21 mouse cellular contexts compared by ENCODE assay signal in genomic region chr3:37915673-37916072, GRCm38 (mm10).
"Had no signal": no experiment of that assay in that cellular context is flagged by ENCODE, and none has a peak within 500 bp of the region (broad histone marks: within the 10 kb centered on the region; RNA-seq: fewer than 3 reads in every experiment).

No protein-coding gene starts in this region.

- H3K4me3 ChIP-seq: kidney, embryonic 15.5 days; limb, embryonic 12.5 days; limb, embryonic 15.5 days; midbrain, embryonic 12.5 days; myocyte; neural tube, embryonic 13.5 days; stomach, embryonic 15.5 days had no signal

- H3K4me2 ChIP-seq: kidney, embryonic 15.5 days; limb, embryonic 12.5 days; limb, embryonic 15.5 days; liver, embryonic 11.5 days; lung, embryonic 14.5 days; midbrain, embryonic 12.5 days; neural tube, embryonic 13.5 days; stomach, embryonic 15.5 days had no signal

- H3K36me3 ChIP-seq: kidney, embryonic 15.5 days; limb, embryonic 12.5 days; limb, embryonic 15.5 days; midbrain, embryonic 12.5 days; neural tube, embryonic 13.5 days; stomach, embryonic 15.5 days had no signal

- H3K9ac ChIP-seq: kidney, embryonic 15.5 days; limb, embryonic 12.5 days; limb, embryonic 15.5 days; liver, embryonic 14.5 days; liver, postnatal 0 days; lung, embryonic 14.5 days; midbrain, embryonic 12.5 days; neural tube, embryonic 13.5 days; stomach, embryonic 15.5 days had no signal

- H3K27ac ChIP-seq: limb, embryonic 12.5 days; limb, embryonic 15.5 days; liver, embryonic 14.5 days; midbrain, embryonic 12.5 days; neural tube, embryonic 13.5 days; stomach, embryonic 15.5 days had no signal

- DNase-seq: kidney, postnatal 25 days; left cerebral cortex, postnatal 4 days; liver, postnatal 0 days; lung, embryonic 14.5 days; lung, postnatal 14 days; lung, postnatal 4 days; retina, postnatal 1 day; right cerebral cortex, postnatal 25 days; spleen, adult 18-20 months; thymus, postnatal 25 days had no signal

- ATAC-seq: inflammation-experienced regulatory T-cells, adult 6 months; liver, postnatal 0 days; midbrain, embryonic 16.5 days had no signal

- H3K27me3 ChIP-seq: kidney, embryonic 15.5 days; limb, embryonic 12.5 days; limb, embryonic 15.5 days; stomach, embryonic 15.5 days had no signal

- H3K9me3 ChIP-seq: kidney, embryonic 15.5 days; limb, embryonic 12.5 days; limb, embryonic 15.5 days; midbrain, embryonic 12.5 days; neural tube, embryonic 13.5 days; stomach, embryonic 15.5 days had no signal
